Mouse (Mus musculus) heart, adult 2 months (tissue): ENCODE data around the gene Slc35b1. TPM values are rescaled to one million over a fixed set of nuclear protein-coding genes. Genes with fewer than 3 reads are reported as not detected.

Experiments
- DNase-seq, 2 experiments: peaks; one replicate each; pipeline ENCODE4 v3.0.0; 2021
- H3K27ac ChIP-seq: fragments of 200-600 bp; 2 replicates; pipeline ENCODE4 v1.8.1; 2022
- H3K27me3 ChIP-seq: fragments of 200-500 bp; 2 replicates; pipeline ENCODE4 v1.6.1; 2012; ENCODE audit warnings: mild to moderate bottlenecking, low read length, inconsistent platforms, mixed read lengths; ENCODE audit not compliant: control insufficient read depth, insufficient read depth
- H3K36me3 ChIP-seq: fragments of 200-500 bp; 2 replicates; pipeline ENCODE4 v1.6.1; 2012; ENCODE audit warnings: low read length, inconsistent platforms; ENCODE audit not compliant: control insufficient read depth, insufficient read depth
- H3K4me1 ChIP-seq: fragments of 200-500 bp; 2 replicates; pipeline ENCODE4 v1.6.1; 2011; ENCODE audit warnings: low read length; ENCODE audit not compliant: control insufficient read depth, insufficient read depth
- H3K4me3 ChIP-seq: fragments of 200-600 bp; 2 replicates; pipeline ENCODE4 v1.8.1; 2022
- H3K79me2 ChIP-seq: fragments of 200-500 bp; replicated peaks from 2 replicates; pipeline ENCODE4 v1.6.1; 2012; ENCODE audit warnings: mild to moderate bottlenecking, inconsistent platforms, low read length, moderate library complexity, mixed read lengths; ENCODE audit not compliant: control insufficient read depth, insufficient read depth
- H3K9ac ChIP-seq: fragments of 200-500 bp; 2 replicates; pipeline ENCODE4 v1.6.1; 2012; ENCODE audit warnings: low read depth, mild to moderate bottlenecking, control low read depth, inconsistent platforms, low read length, mixed read lengths
- CTCF ChIP-seq: fragments of 200-600 bp; IDR thresholded peaks from 2 replicates; pipeline ENCODE4 v1.8.1; 2022; ENCODE audit warnings: antibody characterized with exemption, mild to moderate bottlenecking, moderate library complexity
- EP300 ChIP-seq: fragments of 200-500 bp; IDR thresholded peaks from 2 replicates; pipeline ENCODE4 v1.6.1; 2011; ENCODE audit warnings: low read depth, low read length, control low read depth; ENCODE audit not compliant: insufficient read depth
- POLR2A ChIP-seq: fragments of 200-500 bp; IDR thresholded peaks from 2 replicates; pipeline ENCODE4 v1.6.1; 2011; ENCODE audit warnings: mild to moderate bottlenecking, low read depth, low read length, control low read depth; ENCODE audit not compliant: insufficient read depth
- WGBS: fragments of 180-500 bp; shearing (Covaris S2); methylation state at CpG from one replicate; pipeline ENCODE4 v1.1.7; 2018; 5-methylcytosine and 5-hydroxymethylcytosine counted together
- intact Hi-C: fragments of 180-260 bp; cut with DNase I; formaldehyde crosslinking; loops from one replicate; pipeline ENCODE4 v1.15.1; 2025
- polyA plus RNA-seq: library from polyadenylated mRNA; depleted of rRNA; stranded (reverse); fragments of >200 nt; gene quantifications from 2 replicates; pipeline ENCODE4 v1.2.3, GENCODE M21; 2012
- total RNA-seq, 2 experiments: library from RNA; stranded (reverse); gene quantifications; 2 replicates each; pipeline ENCODE4 v1.2.3; 2021

Slc35b1 gene
- total and polyA plus RNA-seq, 3 experiments, result 34.2 to 47.2 (median 41.3) TPM

GRCm38 (mm10) chr11:95412615-95413014 lies 28.1 kb downstream of the Slc35b1 start:
- 59% methylated on average over 3 of the region's 3 CpGs for WGBS
- Histone ChIP-seq H3K27me3 (no peaks in the 10 kb centered on the region), H3K27ac (peak overlapping the region; percentile 2; the same call in 1 of the 2 replicates), H3K4me1 (peaks cover 8% of the 10 kb centered on the region), H3K36me3 (peaks cover 19% of the 10 kb centered on the region), H3K79me2 (peaks cover 6% of the 10 kb centered on the region), H3K4me3 (no peak overlapping the region), H3K9ac (no peak overlapping the region)
- intact Hi-C loops, result loop anchor here (1.0 kb wide), 1 partner anchor 9 kb away; no protein-coding TSS in a partner anchor
- DNase-seq, result peak in 1 of 2 experiments; percentile 71
- TF ChIP-seq EP300, result no peak
- TF ChIP-seq POLR2A, result no peak
- no peak for TF ChIP-seq CTCF

- Histone ChIP-seq H3K27me3 (no peaks in the 10 kb centered on the region), H3K9ac (peak within 1 kb of the TSS; percentile 77), H3K27ac (peak within 1 kb of the TSS; percentile 96), H3K79me2 (peaks cover 6% of the 10 kb centered on the region), H3K4me1 (peaks cover 8% of the 10 kb centered on the region), H3K4me3 (peak within 1 kb of the TSS; percentile 75), H3K36me3 (peaks cover 24% of the 10 kb centered on the region)
- intact Hi-C loops, result loop anchor here (1.0 kb wide), 1 partner anchor 11 kb away; no protein-coding TSS in a partner anchor
- TF ChIP-seq CTCF (no peak), POLR2A (peak; percentile 64; the same call in 1 of the 2 replicates), EP300 (peak; percentile 64; the same call in 1 of the 2 replicates)
- peak; percentile 93 to 94 for DNase-seq
- 2% methylated on average over 38 of the region's 58 CpGs for WGBS
These were observed 29.4 kb downstream of the Slc35b1 start, which contains the start of gene Spop for GRCm38 (mm10) chr11:95413641-95414535. Gene Spop, plus strand, starts transcription at chr11:95414080.

- TF ChIP-seq CTCF, result peak; percentile 64
- TF ChIP-seq EP300, result peak; percentile 61; the same call in 1 of the 2 replicates
- TF ChIP-seq POLR2A, result peak; percentile 85
- WGBS, result under 1% methylated on average over 28 of the region's 28 CpGs
- Histone ChIP-seq H3K27me3 (no peaks in the 10 kb centered on the region), H3K79me2 (peaks cover 6% of the 10 kb centered on the region), H3K4me3 (peak overlapping the region; percentile 75), H3K27ac (peak overlapping the region; percentile 96), H3K36me3 (peaks cover 27% of the 10 kb centered on the region), H3K4me1 (peaks cover 8% of the 10 kb centered on the region), H3K9ac (peak overlapping the region; percentile 77)
- peak; percentile 92 to 96 for DNase-seq
- intact Hi-C loops, result no loop called here
These were observed 30.2 kb downstream of the Slc35b1 start for GRCm38 (mm10) chr11:95414536-95415161.

GRCm38 (mm10) chr11:95415931-95416330 lies 31.4 kb downstream of the Slc35b1 start:
- TF ChIP-seq CTCF (no peak), EP300 (no peak), POLR2A (no peak)
- no peak overlapping the region for H3K9ac ChIP-seq
- H3K4me3 ChIP-seq, result no peak overlapping the region; the same call in 1 of the 2 replicates

GRCm38 (mm10) chr11:95417341-95417740 lies 32.8 kb downstream of the Slc35b1 start:
- 57% methylated on average over 5 of the region's 5 CpGs for WGBS
- no peak for DNase-seq
- H3K36me3 ChIP-seq, result peaks cover 34% of the 10 kb centered on the region
- no peaks in the 10 kb centered on the region for H3K27me3 ChIP-seq
- H3K4me3 ChIP-seq, result no peak overlapping the region
- H3K4me1 ChIP-seq, result peaks cover 11% of the 10 kb centered on the region
- no peak overlapping the region; the same call in 1 of the 2 replicates for H3K9ac ChIP-seq
- peaks cover 9% of the 10 kb centered on the region for H3K79me2 ChIP-seq
- intact Hi-C loops, result no loop called here
- TF ChIP-seq EP300 (no peak), CTCF (no peak), POLR2A (no peak)
- no peak overlapping the region; the same call in 1 of the 2 replicates for H3K27ac ChIP-seq

More at GRCm38 (mm10) chr11:95415931-95416330, 31.4 kb downstream of the Slc35b1 start:
- Histone ChIP-seq H3K4me1 (peaks cover 10% of the 10 kb centered on the region), H3K27ac (peak overlapping the region; percentile 96), H3K36me3 (peaks cover 29% of the 10 kb centered on the region), H3K27me3 (no peaks in the 10 kb centered on the region), H3K79me2 (peaks cover 8% of the 10 kb centered on the region)
- no peak for DNase-seq
- intact Hi-C loops, result no loop called here
